Mouse (Mus musculus) CH12.LX (cell line): ENCODE measurements at regions not wholly inside any gene's neighbourhood (a gene's known extent, or its start where the extent isn't known, plus 50 kb on each side); places are given as distances from the start of the nearest gene placed in this dataset.

ENCODE experiments used
- CTCF ChIP-seq, 2 experiments: IDR thresholded peaks in 1 of 2; conservative IDR thresholded peaks in 1 of 2; 2 replicates each; pipeline ENCODE4 v1.5.1; 2011 to 2012; ENCODE audit warnings: low read depth in 2 of 2, low read length in 2 of 2, improper control_type of control experiment in 1 of 2, inconsistent platforms in 1 of 2, mild to moderate bottlenecking in 1 of 2, moderate library complexity in 1 of 2
- ELF1 ChIP-seq: IDR thresholded peaks from 2 replicates; pipeline ENCODE4 v1.6.1; 2014; ENCODE audit warnings: low read depth, mild to moderate bottlenecking, inconsistent platforms, low read length, improper control_type of control experiment
- MAFK ChIP-seq: IDR thresholded peaks from 2 replicates; pipeline ENCODE4 v1.6.1; 2011; ENCODE audit warnings: low read length, improper control_type of control experiment; ENCODE audit not compliant: insufficient replicate concordance
- MAZ ChIP-seq: IDR thresholded peaks from 2 replicates; pipeline ENCODE4 v1.6.1; 2012; ENCODE audit warnings: low read depth, mild to moderate bottlenecking, inconsistent platforms, low read length, improper control_type of control experiment, moderate library complexity
- POLR2A ChIP-seq: IDR thresholded peaks from 2 replicates; pipeline ENCODE4 v1.6.1; 2011; ENCODE audit warnings: low read depth, mild to moderate bottlenecking, improper control_type of control experiment, low read length
- POLR2AphosphoS2 ChIP-seq: IDR thresholded peaks from 2 replicates; pipeline ENCODE4 v1.6.1; 2011; ENCODE audit warnings: low read depth, low read length, improper control_type of control experiment
- TBP ChIP-seq: conservative IDR thresholded peaks from 2 replicates; pipeline ENCODE4 v1.6.1; 2011; ENCODE audit warnings: low read depth, low read length, improper control_type of control experiment
- ZKSCAN1 ChIP-seq: IDR thresholded peaks from 2 replicates; pipeline ENCODE4 v1.6.1; 2012; ENCODE audit warnings: low read depth, inconsistent platforms, low read length, improper control_type of control experiment, borderline replicate concordance

GRCm38 (mm10) chr2:51342421-51342820 is 193.5 kb upstream of the Rnd3 start:
- no peak for TF ChIP-seq CTCF (conservative IDR thresholded peaks at IDR 0.05 in 1 of 2, IDR thresholded peaks at IDR 0.05 in 1 of 2; ENCODE audit: low read depth in 2 of 2, low read length in 2 of 2)
- no peak for TF ChIP-seq ELF1
- TF ChIP-seq POLR2A, result no peak
- TF ChIP-seq ZKSCAN1, result no peak
- no peak for TF ChIP-seq MAZ
- TF ChIP-seq MAFK, result no peak
- TF ChIP-seq TBP, result no peak
- no peak for TF ChIP-seq POLR2AphosphoS2
